Mouse (Mus musculus): ENCODE results near the gene Pcgf2.

The Pcgf2 gene

GRCm38 (mm10) chr11:97695712-97696401, 4.4 kb downstream of the Pcgf2 start:
- DNase-seq (ENCODE audit: inconsistent ontology term) = no peak

- DNase-seq (ENCODE audit: inconsistent ontology term) = peak; percentile 88
Observed at GRCm38 (mm10) chr11:97694921-97695711, 5.2 kb downstream of the Pcgf2 start.

GRCm38 (mm10) chr11:97694435-97694834, 5.9 kb downstream of the Pcgf2 start:
- DNase-seq (ENCODE audit: inconsistent ontology term) = no peak

- DNase-seq (ENCODE audit: inconsistent ontology term) = no peak
Observed at GRCm38 (mm10) chr11:97689861-97690260, 10.4 kb downstream of the Pcgf2 start.

- DNase-seq (ENCODE audit: inconsistent ontology term) = no peak
Observed at GRCm38 (mm10) chr11:97687061-97687460, 13.2 kb downstream of the Pcgf2 start.

- DNase-seq (ENCODE audit: inconsistent ontology term) = no peak
Observed at GRCm38 (mm10) chr11:97686322-97686908, 13.9 kb downstream of the Pcgf2 start.

GRCm38 (mm10) chr11:97685613-97686321, 14.5 kb downstream of the Pcgf2 start, which contains the start of gene Cisd3:
Gene Cisd3, plus strand, starts transcription at chr11:97685826.
- DNase-seq (ENCODE audit: inconsistent ontology term) = peak; percentile 95

GRCm38 (mm10) chr11:97684766-97685165, 15.5 kb downstream of the Pcgf2 start:
- DNase-seq (ENCODE audit: inconsistent ontology term) = no peak

GRCm38 (mm10) chr11:97684063-97684680, 16.1 kb downstream of the Pcgf2 start:
- no peak for DNase-seq (ENCODE audit: inconsistent ontology term)

GRCm38 (mm10) chr11:97682504-97683055, 17.7 kb downstream of the Pcgf2 start:
- DNase-seq (ENCODE audit: inconsistent ontology term) = no peak

- DNase-seq (ENCODE audit: inconsistent ontology term) = peak; percentile 75
Observed at GRCm38 (mm10) chr11:97680430-97680829, 19.9 kb downstream of the Pcgf2 start.

- no peak for DNase-seq (ENCODE audit: inconsistent ontology term)
Observed at GRCm38 (mm10) chr11:97678301-97678700, 22.0 kb downstream of the Pcgf2 start.

GRCm38 (mm10) chr11:97677842-97678241, 22.5 kb downstream of the Pcgf2 start:
- DNase-seq (ENCODE audit: inconsistent ontology term) = no peak

- peak; percentile 88 for DNase-seq (ENCODE audit: inconsistent ontology term)
Observed at GRCm38 (mm10) chr11:97677381-97677780, 22.9 kb downstream of the Pcgf2 start.

GRCm38 (mm10) chr11:97676050-97676754, 24.1 kb downstream of the Pcgf2 start:
- DNase-seq (ENCODE audit: inconsistent ontology term) = no peak

GRCm38 (mm10) chr11:97673148-97673547, 27.1 kb downstream of the Pcgf2 start:
- DNase-seq (ENCODE audit: inconsistent ontology term) = no peak

- DNase-seq (ENCODE audit: inconsistent ontology term) = no peak
Observed at GRCm38 (mm10) chr11:97671177-97671527, 29.1 kb downstream of the Pcgf2 start.

- DNase-seq (ENCODE audit: inconsistent ontology term) = no peak
Observed at GRCm38 (mm10) chr11:97670234-97671176, 29.8 kb downstream of the Pcgf2 start.

- peak; percentile 79 for DNase-seq (ENCODE audit: inconsistent ontology term)
Observed at GRCm38 (mm10) chr11:97669829-97670228, 30.5 kb downstream of the Pcgf2 start.

Data from Muller cell, postnatal 12 days (primary cell).